Mouse (Mus musculus): ENCODE measurements around the gene Cflar. TPM values are rescaled to one million over a fixed set of nuclear protein-coding genes. Genes with fewer than 3 reads are reported as not detected.
"Not testable (repeated sequence)": the region's sequence is repeated elsewhere in the genome, so short reads cannot be mapped to it uniquely, and the experiment has no call there.

Gene Cflar
- polyA plus RNA-seq, 1 experiment from 2014 or later = 44.2 TPM

GRCm38 (mm10) chr1:58796853-58797252, 85.5 kb downstream of the Cflar start:
- Histone ChIP-seq H3K4me2 (peak overlapping the region; percentile 49), H3K27ac (no peak overlapping the region), H3K9ac (no peak overlapping the region), H3K9me3 (no peaks in the 10 kb centered on the region), H3K36me3 (peaks cover 6% of the 10 kb centered on the region; the same call in 1 of the 2 replicates), H3K4me3 (peak overlapping the region; percentile 25), H3K27me3 (no peaks in the 10 kb centered on the region), H3K4me1 (peaks cover 13% of the 10 kb centered on the region; the same call in 1 of the 2 replicates)
- no peak for ATAC-seq (ENCODE audit: borderline replicate concordance, extremely low read depth, low FRiP score, low TSS enrichment)
- WGBS = 48% methylated on average over 4 of the region's 4 CpGs

DNA sequence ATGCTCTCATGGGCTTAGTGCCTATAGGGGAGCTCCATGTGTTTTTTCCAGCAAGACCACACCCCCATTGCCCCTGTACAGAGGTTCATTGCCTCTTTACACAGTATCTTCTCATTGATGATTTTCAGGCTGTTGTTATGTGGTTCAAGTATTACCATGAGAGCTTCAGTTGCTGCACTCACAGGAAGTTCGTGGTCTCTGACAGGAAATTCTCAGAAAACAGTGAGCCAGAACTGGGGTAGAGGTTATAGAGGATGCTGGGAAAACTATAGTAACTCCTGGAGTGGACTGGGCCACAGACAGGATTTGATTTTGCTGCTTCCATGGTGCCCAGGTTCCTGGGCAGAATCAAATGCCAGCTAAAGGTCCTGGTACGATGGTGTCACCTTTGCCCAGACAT, 86.1 kb downstream of the Cflar start:
- peaks cover 13% of the 10 kb centered on the region; the same call in 1 of the 2 replicates for H3K4me1 ChIP-seq
- no peaks in the 10 kb centered on the region for H3K27me3 ChIP-seq
- H3K4me3 ChIP-seq = peak overlapping the region; percentile 25; the same call in 1 of the 2 replicates
- peaks cover 6% of the 10 kb centered on the region; the same call in 1 of the 2 replicates for H3K36me3 ChIP-seq
- H3K4me2 ChIP-seq = peak overlapping the region; percentile 49
- H3K9me3 ChIP-seq = no peaks in the 10 kb centered on the region
- H3K27ac ChIP-seq = no peak overlapping the region
- no peak overlapping the region for H3K9ac ChIP-seq
- 73% methylated on average over 2 of the region's 2 CpGs for WGBS
- ATAC-seq (ENCODE audit: borderline replicate concordance, extremely low read depth, low FRiP score, low TSS enrichment) = no peak

DNA sequence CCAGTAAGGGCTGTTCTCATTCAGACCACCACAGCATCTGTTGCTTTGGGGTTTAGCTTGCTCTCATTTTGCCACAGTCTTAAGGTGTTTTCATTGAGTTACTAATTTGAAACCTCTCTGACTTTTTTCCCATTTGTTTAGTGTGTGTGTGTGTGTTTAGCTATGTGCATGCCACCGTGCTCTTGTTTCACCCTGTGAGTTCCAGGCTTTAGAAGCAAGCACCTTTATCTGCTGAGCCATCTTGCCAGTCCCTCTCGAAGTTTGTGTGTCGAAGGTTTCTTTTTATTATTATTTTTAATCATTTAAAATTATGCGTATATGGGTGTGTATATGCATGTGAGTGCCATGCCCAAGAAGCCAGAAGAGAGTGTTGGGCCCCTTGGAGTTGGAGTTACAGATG, 87.6 kb downstream of the Cflar start:
- Histone ChIP-seq H3K4me3 (no peak overlapping the region), H3K4me2 (no peak overlapping the region)
- WGBS = 98% methylated on average over 4 of the region's 4 CpGs

GRCm38 (mm10) chr1:58800644-58801043, 89.3 kb downstream of the Cflar start:
- H3K27me3 ChIP-seq; H3K36me3 ChIP-seq; H3K4me3 ChIP-seq; H3K9me3 ChIP-seq; ATAC-seq (ENCODE audit: borderline replicate concordance, extremely low read depth, low FRiP score, low TSS enrichment); H3K9ac ChIP-seq; H3K27ac ChIP-seq; H3K4me2 ChIP-seq: not testable (repeated sequence)
- 63% methylated on average over 7 of the region's 7 CpGs for WGBS
- peaks cover 10% of the 10 kb centered on the region; the same call in 1 of the 2 replicates for H3K4me1 ChIP-seq

More for the DNA sequence above, 87.6 kb downstream of the Cflar start:
- Histone ChIP-seq H3K36me3 (peaks cover 6% of the 10 kb centered on the region; the same call in 1 of the 2 replicates), H3K9ac (no peak overlapping the region), H3K27ac (no peak overlapping the region), H3K9me3 (no peaks in the 10 kb centered on the region), H3K4me1 (peaks cover 13% of the 10 kb centered on the region; the same call in 1 of the 2 replicates), H3K27me3 (no peaks in the 10 kb centered on the region)
- no peak for ATAC-seq (ENCODE audit: borderline replicate concordance, extremely low read depth, low FRiP score, low TSS enrichment)

DNA sequence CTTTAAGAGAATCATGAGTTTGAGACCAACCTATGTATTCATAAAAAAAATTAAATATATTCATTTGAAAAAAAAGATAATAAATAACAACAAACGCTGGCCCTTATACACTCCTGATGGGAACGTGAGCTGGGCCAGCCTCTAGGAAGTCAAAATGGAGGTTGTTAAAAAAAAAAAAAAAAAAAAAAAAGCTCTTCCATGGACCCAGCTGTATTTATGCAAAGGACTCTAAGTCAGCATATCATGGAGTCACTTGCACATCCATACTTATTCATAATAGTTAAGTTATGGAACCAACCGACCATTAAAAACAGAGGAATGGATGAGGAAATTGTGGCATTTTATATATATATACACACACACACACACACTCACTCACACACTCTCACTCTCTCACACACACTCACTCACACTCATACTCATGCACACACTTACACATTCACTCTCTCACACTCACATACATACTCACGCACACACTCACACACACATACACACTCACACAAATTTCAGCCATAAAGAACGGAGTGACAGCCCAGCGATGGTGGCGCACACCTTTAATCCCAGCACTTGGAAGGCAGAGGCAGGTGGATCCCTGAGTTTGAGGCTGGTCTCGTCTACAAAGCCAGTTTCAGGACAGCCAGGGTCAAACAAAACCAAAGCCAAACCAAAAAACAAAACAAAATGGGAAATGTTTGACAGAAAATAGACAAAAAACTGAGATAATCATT, 90.4 kb downstream of the Cflar start:
- Histone ChIP-seq H3K4me2 (peak overlapping the region; percentile 8; the same call in 1 of the 2 replicates), H3K4me1 (peaks cover 9% of the 10 kb centered on the region; the same call in 1 of the 2 replicates), H3K4me3 (no peak overlapping the region), H3K9me3 (no peaks in the 10 kb centered on the region), H3K36me3 (peaks cover 6% of the 10 kb centered on the region; the same call in 1 of the 2 replicates), H3K9ac (no peak overlapping the region), H3K27me3 (no peaks in the 10 kb centered on the region), H3K27ac (0 out of 2 replicates have a peak overlapping the region, but pooled peaks have one; percentile 15)
- WGBS = 84% methylated on average over 8 of the region's 8 CpGs
- no peak for ATAC-seq (ENCODE audit: borderline replicate concordance, extremely low read depth, low FRiP score, low TSS enrichment)

- WGBS = 80% methylated on average over 18 of the region's 18 CpGs
- Histone ChIP-seq H3K9ac (no peak overlapping the region), H3K27ac (peak overlapping the region; percentile 38; the same call in 1 of the 2 replicates), H3K4me1 (no peaks in the 10 kb centered on the region; the same call in 1 of the 2 replicates), H3K4me3 (no peak overlapping the region), H3K36me3 (peaks cover 9% of the 10 kb centered on the region; the same call in 1 of the 2 replicates), H3K9me3 (no peaks in the 10 kb centered on the region), H3K27me3 (no peaks in the 10 kb centered on the region), H3K4me2 (peak overlapping the region; percentile 8; the same call in 1 of the 2 replicates)
- ATAC-seq (ENCODE audit: borderline replicate concordance, extremely low read depth, low FRiP score, low TSS enrichment) = peak; percentile 84
These were observed 91.3 kb downstream of the Cflar start for GRCm38 (mm10) chr1:58802322-58803273.

GRCm38 (mm10) chr1:58803531-58803930, 92.2 kb downstream of the Cflar start:
- Histone ChIP-seq H3K4me3 (no peak overlapping the region), H3K9me3 (no peaks in the 10 kb centered on the region), H3K27ac (no peak overlapping the region), H3K4me1 (no peaks in the 10 kb centered on the region), H3K4me2 (no peak overlapping the region), H3K36me3 (peaks cover 12% of the 10 kb centered on the region; the same call in 1 of the 2 replicates), H3K27me3 (no peaks in the 10 kb centered on the region), H3K9ac (no peak overlapping the region)
- 89% methylated on average over 6 of the region's 6 CpGs for WGBS
- no peak for ATAC-seq (ENCODE audit: borderline replicate concordance, extremely low read depth, low FRiP score, low TSS enrichment)

DNA sequence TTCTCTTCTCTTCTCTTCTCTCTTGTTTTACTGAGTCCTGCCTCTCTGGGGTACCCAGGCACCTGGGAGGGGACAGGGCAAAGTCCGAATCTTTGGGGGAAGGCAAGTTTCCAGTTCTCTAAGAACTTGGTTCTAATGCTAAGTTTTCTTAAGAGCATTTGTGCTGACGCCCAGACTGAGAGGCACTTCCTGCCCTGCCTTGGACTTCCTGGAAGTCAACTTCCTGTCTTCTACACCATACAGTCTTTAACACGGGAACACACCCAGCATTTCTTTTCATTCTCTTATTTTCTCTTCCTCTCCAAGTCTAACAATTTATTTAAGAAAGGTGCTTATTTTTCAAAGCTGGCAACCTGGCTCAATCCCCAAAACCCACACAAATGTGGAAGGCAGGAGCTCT, 95.3 kb downstream of the Cflar start:
- Histone ChIP-seq H3K27me3 (no peaks in the 10 kb centered on the region), H3K9me3 (no peaks in the 10 kb centered on the region; the same call in 1 of the 2 replicates), H3K4me3 (no peak overlapping the region), H3K9ac (no peak overlapping the region), H3K27ac (no peak overlapping the region), H3K4me1 (no peaks in the 10 kb centered on the region), H3K36me3 (peaks cover 8% of the 10 kb centered on the region; the same call in 1 of the 2 replicates), H3K4me2 (no peak overlapping the region)
- 65% methylated on average over 3 of the region's 3 CpGs for WGBS
- no peak for ATAC-seq (ENCODE audit: borderline replicate concordance, extremely low read depth, low FRiP score, low TSS enrichment)

Other genes with a start within 250 kb of the Cflar start
- gene Orc2, start 206.4 kb upstream of the Cflar start, polyA plus RNA-seq (2015; fragmentation: Nextera tagmentation; extraction: Ambion mirVana) = 26.9 and 30.3 TPM in 2 replicates
- 6.8 and 8.0 TPM in 2 replicates for gene Fam126b, start 125.2 kb upstream of the Cflar start, polyA plus RNA-seq (2015; fragmentation: Nextera tagmentation; extraction: Ambion mirVana)
- 157 and 166 TPM in 2 replicates for gene Ndufb3, start 125.1 kb upstream of the Cflar start, polyA plus RNA-seq (2015; fragmentation: Nextera tagmentation; extraction: Ambion mirVana)
- gene Als2cr12, start 15.5 kb upstream of the Cflar start, polyA plus RNA-seq (2015; fragmentation: Nextera tagmentation; extraction: Ambion mirVana) = 0.10 TPM in 1 of 2 replicates, not detected in the other
- gene Casp8, start 83.9 kb downstream of the Cflar start, polyA plus RNA-seq (2015; fragmentation: Nextera tagmentation; extraction: Ambion mirVana) = 58.1 TPM in 2 replicates